Mouse (Mus musculus) embryonic facial prominence, embryonic 15.5 days (tissue): ENCODE measurements at regions not wholly inside any gene's neighbourhood (a gene's known extent, or its start where the extent isn't known, plus 50 kb on each side); places are given as distances from the start of the nearest gene placed in this dataset.

Source experiments
- ATAC-seq: fragments of 200-750 bp; cut with Nextera tagmentation; 2 replicates; pipeline ENCODE4 v1.8.0; 2017; ENCODE audit warnings: low read depth, moderate TSS enrichment; ENCODE audit not compliant: insufficient number of reproducible peaks, low FRiP score, low TSS enrichment
- H3K27ac ChIP-seq: fragments of 300-500 bp; sonication (generic); replicated peaks from 2 replicates; pipeline ENCODE4 v1.5.1; 2015; ENCODE audit warnings: mild to moderate bottlenecking, inconsistent platforms
- H3K27me3 ChIP-seq: fragments of 300-500 bp; sonication (generic); 2 replicates; pipeline ENCODE4 v1.6.1; 2015; ENCODE audit warnings: inconsistent platforms
- H3K36me3 ChIP-seq: fragments of 300-500 bp; sonication (generic); 2 replicates; pipeline ENCODE4 v1.6.1; 2015; ENCODE audit warnings: mild to moderate bottlenecking, inconsistent platforms
- H3K4me1 ChIP-seq: fragments of 300-500 bp; sonication (generic); 2 replicates; pipeline ENCODE4 v1.6.1; 2015; ENCODE audit warnings: inconsistent platforms
- H3K4me2 ChIP-seq: fragments of 300-500 bp; sonication (generic); replicated peaks from 2 replicates; pipeline ENCODE4 v1.6.1; 2015; ENCODE audit warnings: mild to moderate bottlenecking, inconsistent platforms
- H3K4me3 ChIP-seq: fragments of 300-500 bp; sonication (generic); replicated peaks from 2 replicates; pipeline ENCODE4 v1.5.1; 2015; ENCODE audit warnings: mild to moderate bottlenecking, inconsistent platforms
- H3K9ac ChIP-seq: fragments of 300-500 bp; sonication (generic); 2 replicates; pipeline ENCODE4 v1.6.1; 2015; ENCODE audit warnings: inconsistent platforms
- H3K9me3 ChIP-seq: fragments of 300-500 bp; sonication (generic); replicated peaks from 2 replicates; pipeline ENCODE4 v1.6.1; 2016; ENCODE audit warnings: inconsistent platforms
- WGBS: fragments of 180-500 bp; shearing (Covaris S2); methylation state at CpG from one replicate; pipeline ENCODE4 v1.1.7; 2015; 5-methylcytosine and 5-hydroxymethylcytosine counted together

- Histone ChIP-seq H3K9ac (no peak overlapping the region), H3K4me1 (peaks cover 7% of the 10 kb centered on the region; the same call in 1 of the 2 replicates), H3K36me3 (no peaks in the 10 kb centered on the region), H3K4me2 (no peak overlapping the region), H3K4me3 (no peak overlapping the region), H3K27me3 (no peaks in the 10 kb centered on the region), H3K9me3 (no peaks in the 10 kb centered on the region), H3K27ac (no peak overlapping the region)
- ATAC-seq, result no peak
- 85% methylated on average over 7 of the region's 7 CpGs for WGBS
Measured at GRCm38 (mm10) chr15:62284606-62285531, 1362.1 kb upstream of the A1bg start.

GRCm38 (mm10) chr15:62283661-62284429 is 1361.0 kb upstream of the A1bg start:
- H3K4me1 ChIP-seq, result peaks cover 7% of the 10 kb centered on the region; the same call in 1 of the 2 replicates
- no peak overlapping the region for H3K9ac ChIP-seq
- H3K36me3 ChIP-seq, result no peaks in the 10 kb centered on the region
- no peak overlapping the region for H3K27ac ChIP-seq
- WGBS, result 73% methylated on average over 6 of the region's 6 CpGs
- no peaks in the 10 kb centered on the region for H3K27me3 ChIP-seq
- no peak overlapping the region for H3K4me3 ChIP-seq
- H3K4me2 ChIP-seq, result no peak overlapping the region
- H3K9me3 ChIP-seq, result no peaks in the 10 kb centered on the region
- no peak for ATAC-seq

GRCm38 (mm10) chr15:62282646-62283045 is 1359.8 kb upstream of the A1bg start:
- H3K4me1 ChIP-seq, result peaks cover 7% of the 10 kb centered on the region; the same call in 1 of the 2 replicates
- ATAC-seq, result no peak
- H3K27me3 ChIP-seq, result no peaks in the 10 kb centered on the region
- H3K9ac ChIP-seq, result no peak overlapping the region
- 59% methylated on average over 9 of the region's 9 CpGs for WGBS
- H3K9me3 ChIP-seq, result no peaks in the 10 kb centered on the region
- H3K27ac ChIP-seq, result no peak overlapping the region
- no peak overlapping the region for H3K4me2 ChIP-seq
- no peak overlapping the region for H3K4me3 ChIP-seq
- H3K36me3 ChIP-seq, result no peaks in the 10 kb centered on the region

- H3K4me1 ChIP-seq, result peaks cover 5% of the 10 kb centered on the region; the same call in 1 of the 2 replicates
- H3K27ac ChIP-seq, result no peak overlapping the region
- WGBS, result 68% methylated on average over 1 of the region's 1 CpGs
- H3K4me3 ChIP-seq, result no peak overlapping the region
- no peak overlapping the region for H3K9ac ChIP-seq
- no peaks in the 10 kb centered on the region for H3K9me3 ChIP-seq
- no peak for ATAC-seq
- no peaks in the 10 kb centered on the region for H3K27me3 ChIP-seq
- H3K36me3 ChIP-seq, result no peaks in the 10 kb centered on the region
- H3K4me2 ChIP-seq, result no peak overlapping the region
Measured at GRCm38 (mm10) chr15:62282116-62282515, 1359.3 kb upstream of the A1bg start.

- Histone ChIP-seq H3K9me3 (no peaks in the 10 kb centered on the region), H3K4me2 (no peak overlapping the region), H3K4me1 (no peaks in the 10 kb centered on the region), H3K27ac (no peak overlapping the region), H3K27me3 (no peaks in the 10 kb centered on the region), H3K36me3 (no peaks in the 10 kb centered on the region), H3K9ac (no peak overlapping the region), H3K4me3 (no peak overlapping the region)
- WGBS, result 60% methylated on average over 2 of the region's 2 CpGs
- ATAC-seq, result no peak
Measured at GRCm38 (mm10) chr15:62279526-62279925, 1356.7 kb upstream of the A1bg start.

GRCm38 (mm10) chr15:62274818-62275217 is 1352.0 kb upstream of the A1bg start:
- no peaks in the 10 kb centered on the region for H3K36me3 ChIP-seq
- no peak overlapping the region for H3K4me3 ChIP-seq
- no peaks in the 10 kb centered on the region for H3K4me1 ChIP-seq
- H3K9me3 ChIP-seq, result no peaks in the 10 kb centered on the region
- no peak for ATAC-seq
- no peak overlapping the region for H3K9ac ChIP-seq
- H3K27me3 ChIP-seq, result no peaks in the 10 kb centered on the region
- H3K27ac ChIP-seq, result no peak overlapping the region
- H3K4me2 ChIP-seq, result no peak overlapping the region
- 88% methylated on average over 1 of the region's 1 CpGs for WGBS

GRCm38 (mm10) chr15:62273855-62274488 is 1351.2 kb upstream of the A1bg start:
- H3K4me3 ChIP-seq, result no peak overlapping the region
- H3K36me3 ChIP-seq, result no peaks in the 10 kb centered on the region
- no peaks in the 10 kb centered on the region for H3K9me3 ChIP-seq
- 82% methylated on average over 1 of the region's 1 CpGs for WGBS
- H3K4me2 ChIP-seq, result no peak overlapping the region
- ATAC-seq, result no peak
- no peaks in the 10 kb centered on the region for H3K4me1 ChIP-seq
- H3K27me3 ChIP-seq, result no peaks in the 10 kb centered on the region
- no peak overlapping the region for H3K27ac ChIP-seq
- H3K9ac ChIP-seq, result no peak overlapping the region

GRCm38 (mm10) chr15:62272755-62273154 is 1349.9 kb upstream of the A1bg start:
- no peak for ATAC-seq
- Histone ChIP-seq H3K4me1 (no peaks in the 10 kb centered on the region), H3K36me3 (no peaks in the 10 kb centered on the region), H3K9ac (no peak overlapping the region), H3K27me3 (no peaks in the 10 kb centered on the region), H3K4me3 (no peak overlapping the region), H3K27ac (no peak overlapping the region), H3K4me2 (no peak overlapping the region), H3K9me3 (no peaks in the 10 kb centered on the region)
- 92% methylated on average over 2 of the region's 2 CpGs for WGBS

- ATAC-seq, result no peak
- Histone ChIP-seq H3K4me1 (no peaks in the 10 kb centered on the region), H3K9me3 (no peaks in the 10 kb centered on the region), H3K4me2 (no peak overlapping the region), H3K4me3 (no peak overlapping the region), H3K36me3 (no peaks in the 10 kb centered on the region), H3K27me3 (no peaks in the 10 kb centered on the region), H3K27ac (no peak overlapping the region), H3K9ac (no peak overlapping the region)
- 85% methylated on average over 2 of the region's 2 CpGs for WGBS
Measured at GRCm38 (mm10) chr15:62271428-62271827, 1348.6 kb upstream of the A1bg start.

GRCm38 (mm10) chr15:62268189-62268588 is 1345.4 kb upstream of the A1bg start:
- WGBS, result 77% methylated on average over 2 of the region's 2 CpGs
- Histone ChIP-seq H3K27ac (no peak overlapping the region), H3K4me3 (no peak overlapping the region)

GRCm38 (mm10) chr15:62267536-62267935 is 1344.7 kb upstream of the A1bg start:
- H3K4me3 ChIP-seq, result no peak overlapping the region
- no peaks in the 10 kb centered on the region for H3K27me3 ChIP-seq
- 95% methylated on average over 6 of the region's 6 CpGs for WGBS
- H3K9me3 ChIP-seq, result no peaks in the 10 kb centered on the region
- H3K4me1 ChIP-seq, result no peaks in the 10 kb centered on the region
- H3K4me2 ChIP-seq, result no peak overlapping the region
- ATAC-seq, result no peak
- no peak overlapping the region for H3K9ac ChIP-seq
- no peak overlapping the region for H3K27ac ChIP-seq
- H3K36me3 ChIP-seq, result no peaks in the 10 kb centered on the region

More at GRCm38 (mm10) chr15:62268189-62268588, 1345.4 kb upstream of the A1bg start:
- no peaks in the 10 kb centered on the region for H3K4me1 ChIP-seq
- H3K27me3 ChIP-seq, result no peaks in the 10 kb centered on the region
- ATAC-seq, result no peak
- no peaks in the 10 kb centered on the region for H3K9me3 ChIP-seq
- H3K9ac ChIP-seq, result no peak overlapping the region
- no peaks in the 10 kb centered on the region for H3K36me3 ChIP-seq
- H3K4me2 ChIP-seq, result no peak overlapping the region
